Mouse (Mus musculus) lung, postnatal 0 days (tissue): Measurements from ENCODE around the gene Bpifb5. TPM values are rescaled to one million over a fixed set of nuclear protein-coding genes. Genes with fewer than 3 reads are reported as not detected.
"Not testable (repeated sequence)": the region's sequence is repeated elsewhere in the genome, so short reads cannot be mapped to it uniquely, and the experiment has no call there.

Experiments used
- ATAC-seq: fragments of 200-750 bp; cut with Nextera tagmentation; 2 replicates; pipeline ENCODE4 v1.8.0; 2017; ENCODE audit warnings: moderate library complexity
- DNase-seq: peaks from one replicate; pipeline ENCODE4 v3.0.0-alpha.2; 2016; ENCODE audit warnings: low spot score
- H3K27ac ChIP-seq: fragments of 300-500 bp; sonication (generic); 2 replicates; pipeline ENCODE4 v1.5.1; 2014; ENCODE audit warnings: antibody characterized with exemption, mild to moderate bottlenecking, low read length, mixed read lengths
- H3K27me3 ChIP-seq: fragments of 300-500 bp; sonication (generic); replicated peaks from 2 replicates; pipeline ENCODE4 v1.6.1; 2014; ENCODE audit warnings: low read length, mixed read lengths; ENCODE audit not compliant: insufficient read depth
- H3K36me3 ChIP-seq: fragments of 300-500 bp; sonication (generic); 2 replicates; pipeline ENCODE4 v1.6.1; 2014; ENCODE audit warnings: low read length, mixed read lengths; ENCODE audit not compliant: insufficient read depth
- H3K4me1 ChIP-seq: fragments of 300-500 bp; sonication (generic); 2 replicates; pipeline ENCODE4 v1.6.1; 2014; ENCODE audit warnings: antibody characterized with exemption, low read depth, low read length, mixed read lengths; ENCODE audit not compliant: insufficient read depth
- H3K4me2 ChIP-seq: fragments of 300-500 bp; sonication (generic); replicated peaks from 2 replicates; pipeline ENCODE4 v1.6.1; 2014; ENCODE audit warnings: low read depth, mild to moderate bottlenecking, low read length, moderate library complexity, mixed read lengths
- H3K4me3 ChIP-seq: fragments of 300-500 bp; sonication (generic); 2 replicates; pipeline ENCODE4 v1.5.1; 2014; ENCODE audit warnings: low read depth, low read length
- H3K9ac ChIP-seq: fragments of 300-500 bp; sonication (generic); replicated peaks from 2 replicates; pipeline ENCODE4 v1.6.1; 2014; ENCODE audit warnings: low read depth, mild to moderate bottlenecking
- H3K9me3 ChIP-seq: fragments of 300-500 bp; sonication (generic); 2 replicates; pipeline ENCODE4 v1.6.1; 2016; ENCODE audit warnings: low read length, mixed read lengths
- CTCF ChIP-seq: IDR thresholded peaks from 2 replicates; pipeline ENCODE4 v1.5.1; 2016; ENCODE audit warnings: antibody characterized with exemption, mild to moderate bottlenecking
- EP300 ChIP-seq: IDR thresholded peaks from 2 replicates; pipeline ENCODE4 v1.6.1; 2016; ENCODE audit warnings: antibody characterized with exemption, mild to moderate bottlenecking, control low read depth
- WGBS: fragments of 180-500 bp; shearing (Covaris S2); extraction: QIAGEN DNeasy Blood & Tissue Kit; methylation state at CpG from one replicate; pipeline ENCODE4 v1.1.7; 2014; 5-methylcytosine and 5-hydroxymethylcytosine counted together
- polyA plus RNA-seq: library from polyadenylated mRNA; unstranded; fragments of >200 nt; fragmentation: Nextera tagmentation; extraction: Ambion mirVana; gene quantifications from 2 replicates; pipeline ENCODE4 v1.2.1, GENCODE M21; 2015

The Bpifb5 gene
- polyA plus RNA-seq, 1 experiment from 2014 or later, result 20.4 TPM

DNA sequence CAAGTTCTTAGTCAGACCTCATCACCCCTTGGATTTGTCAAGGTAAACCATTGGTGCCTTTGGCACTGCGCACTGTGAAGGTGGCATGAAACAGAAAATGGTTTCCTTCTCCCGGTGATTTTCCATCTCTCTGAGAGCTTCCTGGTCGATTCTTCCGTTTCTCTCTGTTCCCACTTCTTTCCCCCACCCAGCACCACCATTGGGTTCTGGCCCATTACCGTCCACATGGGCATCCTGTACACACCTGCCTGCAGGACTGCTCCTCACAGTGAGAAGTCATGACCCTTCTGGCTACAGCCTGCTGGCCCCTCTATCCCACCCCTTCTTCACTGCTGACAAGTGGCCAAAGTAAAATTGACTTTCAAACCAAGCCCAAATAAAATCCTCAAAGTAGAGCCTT, 21.8 kb downstream of the Bpifb5 start:
- no peak overlapping the region for H3K4me2 ChIP-seq
- 86% methylated on average over 5 of the region's 5 CpGs for WGBS
- no peak overlapping the region for H3K9ac ChIP-seq
- no peak for ATAC-seq
- TF ChIP-seq EP300 (no peak), CTCF (no peak)
- DNase-seq, result no peak
- H3K36me3 ChIP-seq, result no peaks in the 10 kb centered on the region
- no peak overlapping the region for H3K4me3 ChIP-seq
- no peaks in the 10 kb centered on the region for H3K9me3 ChIP-seq
- no peak overlapping the region for H3K27ac ChIP-seq
- no peaks in the 10 kb centered on the region for H3K4me1 ChIP-seq
- H3K27me3 ChIP-seq, result no peaks in the 10 kb centered on the region

DNA sequence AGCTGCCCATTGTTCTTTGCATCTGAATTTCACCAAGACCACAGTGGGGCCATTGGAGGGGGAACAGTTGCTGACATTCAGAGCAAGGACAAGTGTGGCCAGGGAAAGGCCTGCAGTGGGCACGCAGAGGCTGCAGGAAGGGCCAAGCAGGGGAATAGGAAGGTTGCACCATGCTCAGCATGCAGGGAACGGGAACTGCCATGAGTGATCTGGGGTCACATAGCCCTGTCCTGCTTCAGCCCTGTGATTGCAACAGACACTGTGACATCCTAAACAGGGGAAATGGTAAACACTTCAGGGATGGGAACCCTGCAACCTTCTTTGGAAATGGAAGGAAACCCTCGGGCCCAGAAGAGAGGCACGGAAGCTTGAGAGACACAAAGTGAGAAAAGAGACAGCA, 31.7 kb downstream of the Bpifb5 start:
- not testable (repeated sequence) for H3K4me2 ChIP-seq, H3K36me3 ChIP-seq, H3K9me3 ChIP-seq, H3K4me1 ChIP-seq, H3K27ac ChIP-seq, H3K4me3 ChIP-seq, ATAC-seq, DNase-seq, H3K27me3 ChIP-seq, H3K9ac ChIP-seq
- WGBS, result 80% methylated on average over 2 of the region's 4 CpGs

DNA sequence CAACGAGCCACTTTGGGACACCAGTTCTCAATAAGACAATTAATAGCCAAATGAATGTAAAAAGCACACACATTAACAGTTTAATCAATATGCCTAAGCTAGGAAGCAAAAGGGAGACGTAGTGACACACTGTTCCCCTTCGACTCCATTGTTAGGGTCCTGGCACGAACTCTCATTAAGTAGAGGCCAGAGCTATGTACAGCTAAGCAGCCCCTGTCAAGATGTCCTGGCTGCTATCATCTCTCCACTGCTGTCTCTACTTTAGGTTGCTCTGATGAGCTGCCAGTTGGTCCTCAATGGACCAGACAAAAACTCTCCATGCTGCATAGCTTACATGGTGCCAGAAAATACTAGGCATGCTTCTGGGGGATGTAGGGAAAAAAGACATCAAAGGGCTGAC, 32.2 kb downstream of the Bpifb5 start:
- Histone ChIP-seq H3K4me3 (no peak overlapping the region), H3K36me3 (no peaks in the 10 kb centered on the region), H3K9ac (no peak overlapping the region), H3K9me3 (no peaks in the 10 kb centered on the region), H3K27ac (no peak overlapping the region), H3K4me2 (no peak overlapping the region), H3K27me3 (no peaks in the 10 kb centered on the region), H3K4me1 (no peaks in the 10 kb centered on the region)
- ATAC-seq (no peak), DNase-seq (no peak)
- WGBS, result 66% methylated on average over 4 of the region's 4 CpGs
- TF ChIP-seq EP300 (no peak), CTCF (no peak)

DNA sequence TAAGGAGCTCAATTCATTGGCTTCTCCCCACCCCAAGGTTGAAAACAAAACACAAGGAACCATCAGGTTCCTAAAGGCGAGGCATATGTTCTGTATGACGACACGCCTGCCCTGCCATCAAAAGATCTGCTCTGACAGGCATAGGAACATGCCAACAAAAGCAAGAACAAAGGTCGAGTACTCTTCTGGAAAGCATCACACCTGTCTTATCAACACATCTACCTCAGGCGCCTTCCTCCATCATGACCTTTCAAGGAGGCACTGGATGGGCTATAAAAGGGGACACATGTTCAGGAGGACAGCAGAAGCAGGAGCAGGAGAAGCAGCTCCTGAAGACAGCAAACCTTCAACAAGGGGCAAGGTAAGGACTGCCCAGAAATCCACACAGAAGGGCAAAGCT, 34.0 kb downstream of the Bpifb5 start, which contains the start of gene Bpifb9a:
Gene Bpifb9a, plus strand, starts transcription at position 301 of the 400 bp plus-strand sequence.
- H3K9me3 ChIP-seq, H3K27me3 ChIP-seq, H3K4me2 ChIP-seq, ATAC-seq, H3K36me3 ChIP-seq, H3K27ac ChIP-seq, H3K4me1 ChIP-seq, H3K4me3 ChIP-seq, H3K9ac ChIP-seq, DNase-seq: not testable (repeated sequence)
- 68% methylated on average over 5 of the region's 5 CpGs for WGBS

DNA sequence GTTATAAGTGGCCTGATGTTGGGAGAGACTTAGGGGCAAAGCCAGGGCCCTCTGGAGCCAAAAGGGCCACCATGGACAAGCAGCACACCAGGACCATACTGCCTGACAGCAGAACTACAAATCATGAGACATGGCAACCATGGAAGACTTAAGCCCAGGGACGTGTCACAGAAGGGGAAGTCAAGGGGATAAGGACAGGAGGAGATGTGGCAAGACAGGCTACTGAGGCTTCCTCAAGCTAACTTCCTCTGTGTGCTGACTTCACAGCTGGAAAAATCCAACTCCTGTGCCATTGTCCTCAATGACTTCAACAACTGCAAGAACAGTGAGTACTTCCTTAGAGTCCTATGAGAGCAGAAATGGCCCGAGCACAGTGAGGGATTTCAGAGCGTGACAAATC, 40.9 kb downstream of the Bpifb5 start:
- H3K4me2 ChIP-seq, DNase-seq, H3K36me3 ChIP-seq, H3K4me3 ChIP-seq, H3K27ac ChIP-seq, H3K9ac ChIP-seq, H3K9me3 ChIP-seq, H3K4me1 ChIP-seq, H3K27me3 ChIP-seq: not testable (repeated sequence)
- 80% methylated on average over 3 of the region's 3 CpGs for WGBS
- 0 out of 2 replicates have a peak, but pooled peaks have one; percentile 23 for ATAC-seq

Other genes with a start within 250 kb of the Bpifb5 start
- not detected in 2 replicates for gene Bpifa6, start 248.8 kb upstream of the Bpifb5 start, polyA plus RNA-seq
- gene Bpifa2, start 215.5 kb upstream of the Bpifb5 start, polyA plus RNA-seq, result not detected in 2 replicates
- gene Bpifa3, start 93.4 kb upstream of the Bpifb5 start, polyA plus RNA-seq, result not detected in 2 replicates
- 5.1 and 5.4 TPM in 2 replicates for gene Bpifa1, start 80.9 kb upstream of the Bpifb5 start, polyA plus RNA-seq
- not detected in 2 replicates for gene Bpifa5, start 61.1 kb upstream of the Bpifb5 start, polyA plus RNA-seq
- gene Bpifb1, start 32.9 kb upstream of the Bpifb5 start, polyA plus RNA-seq, result 7.3 and 7.4 TPM in 2 replicates
- not detected in 2 replicates for gene Bpifb9a, start 34.1 kb downstream of the Bpifb5 start, polyA plus RNA-seq
- gene Bpifb9b, start 83.5 kb downstream of the Bpifb5 start, polyA plus RNA-seq, result not detected in 2 replicates
- 5.6 and 18.9 TPM in 2 replicates for gene Cdk5rap1, start 149.3 kb downstream of the Bpifb5 start, polyA plus RNA-seq
- gene Snta1, start 184.4 kb downstream of the Bpifb5 start, polyA plus RNA-seq, result 7.7 and 8.0 TPM in 2 replicates
- 14.6 and 16.6 TPM in 2 replicates for gene Cbfa2t2, start 212.7 kb downstream of the Bpifb5 start, polyA plus RNA-seq